Mouse (Mus musculus): Measurements from ENCODE around the gene Stoml1.

DNA sequence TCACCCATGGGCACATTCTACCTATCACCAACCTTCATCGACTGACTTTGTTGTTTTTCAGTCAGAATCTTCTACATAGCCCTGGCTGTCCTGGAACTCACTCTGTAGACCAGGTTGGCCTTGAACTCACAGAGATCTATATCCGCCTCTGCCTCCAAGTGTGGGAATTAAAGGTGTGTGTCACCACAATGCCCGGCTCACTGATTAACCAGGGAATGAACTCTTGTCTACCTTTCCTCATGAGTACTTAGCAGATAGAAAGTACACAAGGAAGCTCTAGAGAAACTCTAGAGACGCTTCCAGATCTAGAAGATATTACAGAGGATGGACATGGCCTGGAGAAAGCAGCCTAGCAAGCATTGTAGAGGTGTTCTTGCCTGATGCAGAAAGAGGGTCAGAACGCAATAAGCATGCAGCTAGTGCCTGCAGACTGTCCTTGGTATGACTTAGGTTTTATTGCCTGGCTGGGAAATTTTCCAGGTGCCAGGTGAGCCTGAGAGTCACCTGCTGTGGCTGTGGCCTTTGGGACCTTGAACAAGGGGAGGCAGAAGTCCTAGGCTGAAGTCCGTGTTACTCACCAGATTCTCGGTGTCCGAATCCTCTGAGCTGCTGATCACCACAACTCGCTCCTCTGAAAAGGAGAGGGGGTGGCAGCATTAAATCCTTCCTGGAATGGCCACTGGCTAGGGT, 24.0 kb upstream of the Stoml1 start:
- TF ChIP-seq POLR2A (IDR thresholded peaks at IDR 0.05; ENCODE audit: extremely low read depth, insufficient read depth, low read length) (no peak), CTCF (IDR thresholded peaks at IDR 0.05; ENCODE audit: low read depth, low read length) (no peak)
